Mouse (Mus musculus): ENCODE measurements around the gene Prss57.

The Prss57 gene

DNA sequence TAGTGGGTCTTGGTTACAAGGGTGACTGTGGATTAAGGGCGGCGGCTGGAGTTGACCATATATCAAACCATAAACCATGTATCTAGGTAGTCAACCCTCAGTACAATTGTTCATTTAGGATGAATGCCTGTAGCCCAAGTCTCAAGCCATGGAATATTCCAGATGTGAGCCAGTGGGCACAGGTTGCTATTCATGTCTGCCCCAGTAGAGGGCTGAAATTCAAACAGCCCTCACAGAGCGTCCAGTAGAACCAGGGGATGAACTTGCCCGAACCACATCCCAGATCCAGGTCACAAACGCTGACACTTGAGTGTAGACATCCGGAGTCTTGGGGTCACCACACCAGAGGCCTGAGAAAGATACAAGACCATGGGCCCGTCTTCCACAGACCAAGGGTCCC, 7.7 kb downstream of the Prss57 start:
- Histone ChIP-seq H3K4me3 (replicated peaks; ENCODE audit: low read length) (no peak overlapping the region), H3K36me3 (ENCODE audit: insufficient read depth, low read length) (no peaks in the 10 kb centered on the region), H3K4me1 (replicated peaks; ENCODE audit: low read depth, low read length) (peaks cover 47% of the 10 kb centered on the region), H3K9me3 (ENCODE audit: low read length) (no peaks in the 10 kb centered on the region), H3K27me3 (ENCODE audit: insufficient read depth, low read length) (peaks cover 58% of the 10 kb centered on the region)
- no peak for TF ChIP-seq POU5F1 (IDR thresholded peaks at IDR 0.05; ENCODE audit: borderline replicate concordance, low read length)
- peak; percentile 54 for TF ChIP-seq CTCF (conservative IDR thresholded peaks at IDR 0.05; ENCODE audit: low read length)

DNA sequence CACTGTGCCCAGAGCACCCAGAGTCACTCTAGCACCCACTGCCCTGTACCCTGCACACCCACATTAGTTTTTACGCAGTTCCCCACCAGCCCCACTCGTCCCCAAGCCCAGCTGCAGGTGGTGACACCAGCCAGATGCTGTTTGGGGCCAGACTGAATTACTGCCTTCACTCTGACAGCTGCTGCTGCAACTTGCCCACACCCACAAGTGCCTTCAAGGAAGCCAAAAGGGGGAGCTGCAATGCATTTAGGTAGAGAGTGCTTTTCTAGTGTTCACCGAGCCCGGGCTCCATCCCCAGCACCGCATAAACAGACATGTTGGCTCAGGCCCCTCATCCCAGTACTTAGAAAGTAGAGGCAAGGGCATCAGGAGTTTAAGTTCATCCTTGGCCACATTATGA, 8.8 kb downstream of the Prss57 start:
- H3K4me1 ChIP-seq (replicated peaks; ENCODE audit: low read depth, low read length), result peaks cover 57% of the 10 kb centered on the region
- H3K9me3 ChIP-seq (ENCODE audit: low read length), result no peaks in the 10 kb centered on the region
- TF ChIP-seq NANOG (IDR thresholded peaks at IDR 0.05; ENCODE audit: borderline replicate concordance, low read length) (no peak), POU5F1 (IDR thresholded peaks at IDR 0.05; ENCODE audit: borderline replicate concordance, low read length) (no peak), CTCF (conservative IDR thresholded peaks at IDR 0.05; ENCODE audit: low read length) (no peak)
- H3K36me3 ChIP-seq (ENCODE audit: insufficient read depth, low read length), result no peaks in the 10 kb centered on the region
- peaks cover 69% of the 10 kb centered on the region for H3K27me3 ChIP-seq (ENCODE audit: insufficient read depth, low read length)
- H3K4me3 ChIP-seq (replicated peaks; ENCODE audit: low read length), result no peak overlapping the region

DNA sequence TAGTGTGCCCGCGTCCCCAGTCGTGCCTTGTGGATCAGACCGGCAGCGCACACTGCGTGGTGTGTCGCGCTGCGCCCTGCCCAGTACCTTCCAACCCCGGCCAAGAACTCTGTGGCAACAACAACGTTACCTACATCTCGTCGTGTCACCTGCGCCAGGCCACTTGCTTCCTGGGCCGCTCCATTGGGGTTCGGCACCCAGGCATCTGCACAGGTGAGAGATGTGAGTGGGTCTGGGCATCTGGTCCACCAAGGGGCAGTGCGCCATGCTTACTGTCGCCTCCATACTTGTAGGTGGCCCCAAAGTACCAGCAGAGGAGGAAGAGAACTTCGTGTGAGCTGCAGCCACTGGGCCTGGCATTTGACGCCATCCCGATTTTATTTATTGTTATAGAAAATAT, 9.6 kb downstream of the Prss57 start:
- Histone ChIP-seq H3K4me1 (replicated peaks; ENCODE audit: low read depth, low read length) (peaks cover 65% of the 10 kb centered on the region), H3K36me3 (ENCODE audit: insufficient read depth, low read length) (no peaks in the 10 kb centered on the region), H3K9me3 (ENCODE audit: low read length) (no peaks in the 10 kb centered on the region), H3K27me3 (ENCODE audit: insufficient read depth, low read length) (peaks cover 77% of the 10 kb centered on the region), H3K4me3 (replicated peaks; ENCODE audit: low read length) (peak overlapping the region; percentile 84)
- no peak for TF ChIP-seq CTCF (conservative IDR thresholded peaks at IDR 0.05; ENCODE audit: low read length)
- no peak for TF ChIP-seq NANOG (IDR thresholded peaks at IDR 0.05; ENCODE audit: borderline replicate concordance, low read length)
- TF ChIP-seq POU5F1 (IDR thresholded peaks at IDR 0.05; ENCODE audit: borderline replicate concordance, low read length), result no peak

DNA sequence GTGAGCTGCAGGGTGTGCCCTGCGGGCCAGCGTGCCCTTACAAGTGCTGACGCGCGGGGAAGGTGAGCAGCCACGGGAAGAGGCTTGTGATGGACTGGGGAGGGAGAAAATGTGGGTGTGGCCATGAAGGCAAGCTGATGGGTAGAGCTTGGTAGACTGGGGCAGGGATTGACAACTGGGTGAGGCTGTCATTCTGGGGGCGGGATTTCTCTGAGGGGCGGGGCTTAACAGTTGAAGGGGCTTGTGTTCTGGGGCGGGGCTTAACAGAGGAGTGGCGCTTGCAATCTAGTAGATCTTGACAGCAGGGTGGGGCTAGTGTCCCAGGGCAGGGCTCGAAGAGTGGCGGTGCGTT, 10.1 kb downstream of the Prss57 start:
- Histone ChIP-seq H3K4me1 (replicated peaks; ENCODE audit: low read depth, low read length) (peaks cover 66% of the 10 kb centered on the region), H3K4me3 (replicated peaks; ENCODE audit: low read length) (peak overlapping the region; percentile 84), H3K36me3 (ENCODE audit: insufficient read depth, low read length) (no peaks in the 10 kb centered on the region), H3K27me3 (ENCODE audit: insufficient read depth, low read length) (peaks cover 80% of the 10 kb centered on the region), H3K9me3 (ENCODE audit: low read length) (no peaks in the 10 kb centered on the region)
- TF ChIP-seq NANOG (IDR thresholded peaks at IDR 0.05; ENCODE audit: borderline replicate concordance, low read length), result no peak
- no peak for TF ChIP-seq CTCF (conservative IDR thresholded peaks at IDR 0.05; ENCODE audit: low read length)
- no peak for TF ChIP-seq POU5F1 (IDR thresholded peaks at IDR 0.05; ENCODE audit: borderline replicate concordance, low read length)

DNA sequence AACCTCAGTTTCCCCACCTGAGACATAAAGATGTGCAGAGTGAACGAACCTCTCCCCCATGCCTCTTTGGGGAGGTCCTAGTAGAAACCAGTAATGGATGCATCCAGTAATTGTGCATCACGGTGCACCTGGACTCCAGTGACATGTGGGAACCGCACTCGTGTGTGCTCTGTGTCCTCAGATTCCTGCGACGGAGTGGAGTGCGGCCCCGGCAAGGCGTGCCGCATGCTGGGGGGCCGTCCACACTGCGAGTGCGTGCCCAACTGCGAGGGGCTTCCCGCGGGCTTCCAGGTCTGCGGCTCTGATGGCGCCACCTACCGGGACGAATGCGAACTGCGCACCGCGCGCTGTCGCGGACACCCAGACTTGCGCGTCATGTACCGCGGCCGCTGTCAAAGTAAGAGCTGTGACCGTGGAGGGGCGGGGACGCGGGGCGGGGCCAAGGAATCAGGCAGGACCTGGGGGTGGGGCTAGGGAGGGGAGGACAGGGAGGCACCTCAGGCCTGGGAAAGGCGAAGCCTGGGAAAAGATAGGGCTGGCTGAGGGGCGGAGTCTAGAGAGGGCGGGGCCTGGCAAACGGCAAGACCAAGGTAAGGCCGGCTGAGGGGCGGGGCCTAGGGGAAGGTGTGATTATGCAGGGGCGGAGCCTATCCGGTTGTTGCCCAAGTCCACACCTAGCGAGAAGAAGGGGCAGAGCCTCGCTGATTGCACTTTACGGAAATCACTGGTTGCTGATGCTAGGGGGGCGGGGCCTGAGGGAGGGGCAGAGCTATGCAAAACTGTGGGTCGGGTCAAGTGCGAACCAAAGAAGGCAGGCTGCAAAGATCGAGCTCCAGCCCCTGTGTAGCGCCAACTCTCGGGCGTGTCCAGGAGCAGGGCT, 10.7 kb downstream of the Prss57 start:
- Histone ChIP-seq H3K36me3 (ENCODE audit: insufficient read depth, low read length) (no peaks in the 10 kb centered on the region), H3K27me3 (ENCODE audit: insufficient read depth, low read length) (peaks cover 77% of the 10 kb centered on the region), H3K4me1 (replicated peaks; ENCODE audit: low read depth, low read length) (peaks cover 66% of the 10 kb centered on the region), H3K9me3 (ENCODE audit: low read length) (no peaks in the 10 kb centered on the region), H3K4me3 (replicated peaks; ENCODE audit: low read length) (peak overlapping the region; percentile 84)
- TF ChIP-seq CTCF (conservative IDR thresholded peaks at IDR 0.05; ENCODE audit: low read length) (peak; percentile 49), NANOG (IDR thresholded peaks at IDR 0.05; ENCODE audit: borderline replicate concordance, low read length) (no peak), POU5F1 (IDR thresholded peaks at IDR 0.05; ENCODE audit: borderline replicate concordance, low read length) (no peak)

DNA sequence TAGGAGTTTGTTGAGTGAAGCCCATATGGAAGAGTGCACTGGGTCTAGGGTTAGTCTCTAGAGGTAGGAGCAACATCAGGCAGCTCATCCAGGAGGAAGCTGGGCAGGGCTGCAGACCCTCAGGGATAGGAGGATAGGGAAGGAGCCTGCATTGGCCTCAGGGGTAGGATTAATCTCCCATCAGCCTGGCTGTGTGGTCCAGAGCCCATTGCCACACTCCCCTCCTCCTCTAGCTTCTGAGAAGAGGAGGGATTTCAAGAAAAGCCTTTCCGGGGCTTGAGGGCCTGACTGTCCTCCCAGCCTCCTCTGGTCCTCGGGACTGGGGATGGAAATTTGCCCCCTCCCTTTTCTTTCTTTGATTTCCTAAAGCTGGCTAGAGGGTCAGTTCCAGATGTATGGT, 11.6 kb downstream of the Prss57 start:
- Histone ChIP-seq H3K4me3 (replicated peaks; ENCODE audit: low read length) (0 out of 2 replicates have a peak overlapping the region, but pooled peaks have one; percentile 20), H3K27me3 (ENCODE audit: insufficient read depth, low read length) (peaks cover 68% of the 10 kb centered on the region), H3K9me3 (ENCODE audit: low read length) (no peaks in the 10 kb centered on the region), H3K36me3 (ENCODE audit: insufficient read depth, low read length) (no peaks in the 10 kb centered on the region), H3K4me1 (replicated peaks; ENCODE audit: low read depth, low read length) (peaks cover 63% of the 10 kb centered on the region)
- no peak for TF ChIP-seq POU5F1 (IDR thresholded peaks at IDR 0.05; ENCODE audit: borderline replicate concordance, low read length)
- TF ChIP-seq CTCF (conservative IDR thresholded peaks at IDR 0.05; ENCODE audit: low read length), result no peak
- TF ChIP-seq NANOG (IDR thresholded peaks at IDR 0.05; ENCODE audit: borderline replicate concordance, low read length), result no peak

DNA sequence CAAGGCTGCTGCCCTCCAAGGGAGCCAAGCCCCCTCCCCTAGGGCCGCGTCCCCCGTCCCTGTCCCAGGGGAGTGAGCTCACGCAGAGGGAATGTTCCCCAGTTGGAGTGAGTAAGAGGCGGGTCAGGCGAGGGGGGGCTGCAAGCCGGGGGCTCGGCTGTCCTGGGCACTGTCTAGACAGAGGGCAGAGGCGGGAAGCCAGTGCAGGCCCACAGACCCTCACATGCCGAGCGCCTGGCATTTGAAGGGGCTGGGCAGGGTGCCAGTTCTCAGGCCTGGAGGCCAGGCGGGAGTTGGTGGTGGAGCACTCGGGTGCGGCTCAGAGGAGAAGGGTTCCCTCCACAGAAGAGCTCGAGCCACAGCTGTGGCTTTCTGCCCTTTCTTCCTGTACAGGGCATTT, 12.8 kb downstream of the Prss57 start:
- no peak for TF ChIP-seq CTCF (conservative IDR thresholded peaks at IDR 0.05; ENCODE audit: low read length)
- TF ChIP-seq NANOG (IDR thresholded peaks at IDR 0.05; ENCODE audit: borderline replicate concordance, low read length), result no peak
- TF ChIP-seq POU5F1 (IDR thresholded peaks at IDR 0.05; ENCODE audit: borderline replicate concordance, low read length), result no peak
- peaks cover 61% of the 10 kb centered on the region for H3K27me3 ChIP-seq (ENCODE audit: insufficient read depth, low read length)
- H3K9me3 ChIP-seq (ENCODE audit: low read length), result no peaks in the 10 kb centered on the region
- H3K36me3 ChIP-seq (ENCODE audit: insufficient read depth, low read length), result no peaks in the 10 kb centered on the region
- peaks cover 70% of the 10 kb centered on the region for H3K4me1 ChIP-seq (replicated peaks; ENCODE audit: low read depth, low read length)
- H3K4me3 ChIP-seq (replicated peaks; ENCODE audit: low read length), result peak overlapping the region; percentile 52

DNA sequence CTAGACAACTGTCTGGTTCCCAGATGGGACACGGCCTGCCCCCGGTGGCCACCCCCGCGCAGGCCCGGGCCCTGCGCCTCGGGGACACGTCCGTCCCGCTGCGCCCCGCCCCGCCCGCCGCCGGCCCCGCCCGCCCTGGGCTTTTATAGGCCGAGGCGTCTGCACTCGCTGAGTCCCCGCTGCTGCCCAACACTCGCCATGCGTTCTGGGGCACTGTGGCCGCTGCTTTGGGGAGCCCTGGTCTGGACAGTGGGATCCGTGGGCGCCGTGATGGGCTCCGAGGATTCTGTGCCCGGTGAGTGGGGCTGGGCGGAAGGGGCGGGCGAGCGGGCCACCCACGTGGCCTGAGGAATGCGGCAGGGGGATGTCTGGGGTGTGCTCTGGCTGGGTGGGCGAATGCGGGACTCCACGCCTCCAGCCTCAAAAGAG, 13.6 kb downstream of the Prss57 start, which contains the start of gene Fstl3:
Gene Fstl3, plus strand, starts transcription at position 170 of the 429 bp plus-strand sequence.
- Histone ChIP-seq H3K9me3 (ENCODE audit: low read length) (no peaks in the 10 kb centered on the region), H3K36me3 (ENCODE audit: insufficient read depth, low read length) (no peaks in the 10 kb centered on the region), H3K4me1 (replicated peaks; ENCODE audit: low read depth, low read length) (peaks cover 74% of the 10 kb centered on the region), H3K4me3 (replicated peaks; ENCODE audit: low read length) (peak within 1 kb of the TSS; percentile 72), H3K27me3 (ENCODE audit: insufficient read depth, low read length) (peaks cover 52% of the 10 kb centered on the region)
- TF ChIP-seq NANOG (IDR thresholded peaks at IDR 0.05; ENCODE audit: borderline replicate concordance, low read length) (no peak), POU5F1 (IDR thresholded peaks at IDR 0.05; ENCODE audit: borderline replicate concordance, low read length) (no peak), CTCF (conservative IDR thresholded peaks at IDR 0.05; ENCODE audit: low read length) (no peak)
